Mouse (Mus musculus) left cerebral cortex, postnatal 36 days (tissue): Measurements from ENCODE around the gene Pcyox1. TPM values are rescaled to one million over a fixed set of nuclear protein-coding genes. Genes with fewer than 3 reads are reported as not detected.

ENCODE experiments used
- DNase-seq, 2 experiments: peaks; one replicate each; pipeline ENCODE4 v3.0.0; 2021 to 2022; ENCODE audit warnings: low spot score in 2 of 2, mixed read lengths in 1 of 2
- intact Hi-C: fragments of 180-260 bp; cut with DNase I; formaldehyde crosslinking; loops from one replicate; pipeline ENCODE4 v1.15.1; 2025
- total RNA-seq, 2 experiments: library from RNA; stranded (reverse); gene quantifications; 2 replicates each; pipeline ENCODE4 v1.2.3; 2021

Gene Pcyox1
- total RNA-seq: 100 to 1,000 TPM; 106 to 124 TPM

GRCm38 (mm10) chr6:86396581-86397256 is at the start of gene Pcyox1:
Pcyox1 (minus strand) TSS chr6:86397154.
- peak; percentile 86 for DNase-seq
- intact Hi-C loops: loop anchor here (2.0 kb wide), 1 partner anchor 26 kb away; the partner anchor contains the start of gene Snrpg

GRCm38 (mm10) chr6:86445551-86445950 is 48.6 kb upstream of the Pcyox1 start:
- intact Hi-C loops: no loop called here
- DNase-seq: no peak

DNA sequence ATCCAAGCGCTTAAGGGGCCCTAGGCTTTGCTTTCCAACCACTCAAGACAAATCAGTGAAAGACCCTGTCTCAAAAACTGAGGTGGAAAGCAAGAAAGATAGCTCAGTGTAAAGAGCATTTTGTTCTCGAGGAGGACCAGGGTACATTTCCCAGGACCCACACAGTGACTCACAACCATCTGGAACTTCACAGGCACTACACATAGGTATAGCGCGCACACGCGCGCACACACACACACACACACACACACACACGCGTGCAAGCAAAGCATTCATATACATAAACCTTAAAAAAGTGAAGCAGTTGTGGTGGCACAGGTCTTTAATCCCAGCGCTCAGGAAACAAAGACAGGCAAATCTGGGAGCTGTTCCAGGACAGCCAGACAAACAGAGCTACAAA is 44.6 kb upstream of the Pcyox1 start:
- DNase-seq: peak in 1 of 2 experiments; percentile 22
- intact Hi-C loops: no loop called here

DNA sequence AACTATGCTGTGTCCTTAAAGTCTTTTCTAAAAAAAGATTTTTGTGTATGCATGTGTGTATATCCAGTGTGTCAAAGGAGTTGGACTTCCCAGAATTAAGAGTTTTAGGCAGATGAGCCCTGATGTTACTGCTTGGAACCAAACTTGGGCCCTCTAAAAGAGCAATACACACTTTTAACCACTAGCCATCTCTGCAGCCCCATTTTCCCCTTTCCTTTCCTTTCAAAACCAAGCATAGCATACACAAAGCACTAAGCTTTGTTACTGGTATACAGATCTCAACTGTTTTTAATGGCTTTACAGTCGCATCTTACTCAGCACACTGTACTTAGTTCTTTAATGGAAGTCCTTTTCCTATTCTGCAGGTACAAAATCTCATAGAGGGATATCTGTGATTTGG is 42.6 kb upstream of the Pcyox1 start:
- intact Hi-C loops: loop anchor here (2.0 to 10.0 kb wide), 2 partner anchors 33 to 235 kb away; no protein-coding TSS in a partner anchor
- no peak for DNase-seq

DNA sequence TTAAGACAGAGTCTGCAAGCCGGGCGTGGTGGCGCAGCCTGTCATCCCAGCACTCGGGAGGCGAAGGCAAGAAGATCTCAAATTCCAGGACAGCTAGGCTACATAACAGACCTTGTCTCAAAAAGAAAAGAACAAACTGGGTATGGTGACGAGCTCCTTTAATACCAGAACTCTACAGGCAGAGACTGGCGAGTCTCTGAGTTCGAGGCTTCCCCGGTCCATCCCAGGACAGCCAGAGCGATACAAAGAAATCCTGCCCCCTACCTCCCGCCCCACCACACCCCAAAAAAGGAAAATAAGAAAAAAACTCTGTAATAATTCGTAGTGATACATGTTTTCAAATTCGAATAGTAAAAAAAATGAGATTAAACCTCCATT is 42.2 kb upstream of the Pcyox1 start:
- DNase-seq: no peak
- intact Hi-C loops: loop anchor here (2.0 to 10.0 kb wide), 2 partner anchors 34 to 236 kb away; no protein-coding TSS in a partner anchor

DNA sequence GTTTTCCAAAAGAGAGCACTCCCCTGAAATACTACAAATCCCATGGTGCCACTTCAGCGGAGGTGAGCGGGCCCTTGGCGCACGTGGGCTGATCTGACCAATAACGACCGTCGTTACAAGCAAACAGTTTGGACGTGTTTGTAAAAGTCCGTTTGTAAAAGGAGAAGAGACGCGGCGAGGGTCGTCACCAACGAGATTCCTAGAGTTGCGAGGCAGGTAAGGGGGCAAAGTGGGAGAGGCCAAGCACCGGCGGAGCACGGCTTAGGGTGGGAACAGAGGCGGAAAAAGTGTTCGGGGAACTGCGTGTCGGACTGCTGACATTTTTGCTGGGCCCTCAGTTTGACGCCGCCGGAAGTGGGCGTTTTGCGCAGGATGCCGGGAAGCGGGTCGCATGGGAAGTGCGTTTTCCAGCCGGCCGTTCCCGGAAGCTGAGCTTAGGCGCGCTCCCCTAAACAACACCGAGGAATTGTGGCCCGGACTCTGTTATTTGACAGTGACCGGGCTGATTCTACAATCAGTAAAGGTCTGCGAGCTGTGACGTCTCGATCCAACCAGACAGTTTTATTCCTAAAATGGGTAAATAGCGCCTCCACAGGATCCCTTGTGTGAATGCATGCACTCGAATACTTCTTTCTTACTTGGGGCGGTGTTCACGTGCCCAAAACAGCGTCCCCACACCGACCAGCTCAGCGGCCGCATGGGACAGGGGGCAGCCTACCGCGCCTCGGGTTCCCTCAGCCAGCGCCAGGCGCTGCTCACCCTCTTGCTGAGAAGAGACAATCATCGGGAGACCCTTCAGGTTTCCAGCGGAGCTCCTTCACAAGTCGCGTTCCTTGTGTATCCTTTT is 41.5 kb upstream of the Pcyox1 start, which contains the start of gene C87436:
C87436 (plus strand) TSS at position 103 of the 847 bp plus-strand sequence.
- DNase-seq: peak; percentile 98 to 99
- intact Hi-C loops: loop anchor here (2.0 to 10.0 kb wide), 2 partner anchors 34 to 236 kb away; no protein-coding TSS in a partner anchor

DNA sequence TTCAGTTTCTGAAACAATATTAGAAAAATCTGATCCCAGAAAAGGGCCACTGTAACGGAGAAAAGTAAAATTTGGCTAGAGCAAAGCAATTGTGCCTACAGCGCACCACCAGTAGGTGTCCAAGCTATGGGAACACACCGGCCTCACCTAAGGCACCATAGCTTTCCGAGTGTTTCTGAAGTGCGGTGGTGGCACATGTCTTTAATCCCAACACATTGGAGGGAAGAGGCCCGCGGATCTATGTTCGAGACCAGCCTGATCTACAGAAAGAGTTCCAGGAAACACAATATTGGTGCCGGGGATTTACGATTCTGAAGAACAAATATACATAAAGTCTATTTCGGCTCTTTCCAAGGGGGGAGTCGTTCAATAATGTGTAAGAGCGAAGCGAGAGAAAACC is 40.8 kb upstream of the Pcyox1 start:
- DNase-seq: peak; percentile 44 to 45
- intact Hi-C loops: loop anchor here (2.0 to 10.0 kb wide), 2 partner anchors 35 to 237 kb away; no protein-coding TSS in a partner anchor

GRCm38 (mm10) chr6:86433696-86434095 is 36.7 kb upstream of the Pcyox1 start:
- intact Hi-C loops: loop anchor here (10.0 kb wide), 1 partner anchor 241 kb away; no protein-coding TSS in a partner anchor
- DNase-seq: no peak

DNA sequence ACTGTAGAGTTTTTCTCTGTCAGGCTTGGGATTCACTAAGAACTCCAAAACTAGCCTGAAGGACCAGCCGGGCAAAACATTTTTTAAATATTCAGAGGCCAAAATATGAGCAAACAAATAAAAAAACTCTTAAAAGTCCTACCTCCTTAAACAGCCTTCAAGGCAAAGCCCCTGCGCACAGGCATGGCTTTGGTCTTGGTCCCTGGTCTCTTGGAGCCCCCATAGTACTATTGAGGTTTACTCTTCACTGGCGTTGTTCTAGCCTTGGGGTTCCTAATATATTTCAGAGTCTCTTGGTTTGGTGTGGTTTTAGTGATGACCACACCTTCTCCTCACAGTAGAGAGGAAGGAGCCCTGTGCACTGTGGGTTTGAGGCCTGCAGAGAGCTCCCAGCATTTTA is 34.6 kb upstream of the Pcyox1 start:
- no peak for DNase-seq
- intact Hi-C loops: loop anchor here (10.0 kb wide), 1 partner anchor 243 kb away; no protein-coding TSS in a partner anchor

DNA sequence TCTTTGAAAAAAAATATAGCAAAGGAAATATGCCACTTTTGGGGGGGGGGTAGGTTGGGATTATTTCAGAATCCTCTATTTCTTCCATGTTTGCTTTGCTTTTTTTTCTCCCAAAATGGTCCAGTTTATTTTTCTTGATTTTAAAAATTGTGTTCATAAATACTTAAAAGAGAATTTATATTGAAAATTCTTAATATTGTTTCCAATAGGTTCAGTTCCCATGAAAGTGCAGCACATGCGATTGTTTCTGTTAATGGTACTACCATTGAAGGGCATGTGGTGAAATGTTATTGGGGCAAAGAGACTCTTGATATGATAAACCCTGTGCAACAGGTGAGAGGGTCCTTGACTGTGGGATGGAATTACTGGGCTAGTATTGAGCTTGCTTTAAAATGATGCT is 29.4 kb upstream of the Pcyox1 start, which contains the start of gene Gm44790:
Gm44790 (plus strand) TSS at position 301 of the 400 bp plus-strand sequence.
- no peak for DNase-seq
- intact Hi-C loops: no loop called here

DNA sequence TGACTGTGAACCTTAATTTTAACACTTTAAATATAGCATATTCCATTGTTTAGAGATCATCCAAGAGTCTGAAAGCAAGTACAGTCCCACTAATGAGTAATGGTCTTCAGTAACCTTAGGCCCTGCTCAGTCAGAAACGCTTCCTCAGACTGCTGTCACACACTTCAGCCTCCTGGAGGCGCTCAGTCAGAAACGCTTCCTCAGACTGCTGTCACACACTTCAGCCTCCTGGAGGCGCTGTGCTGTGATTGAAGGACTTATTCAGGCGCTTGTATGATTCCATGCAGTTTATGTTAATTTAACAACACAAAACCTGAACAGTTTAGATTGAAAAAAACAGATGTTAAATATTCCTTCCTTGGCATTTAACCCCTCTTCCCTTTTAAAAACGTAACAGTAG is 23.5 kb upstream of the Pcyox1 start:
- intact Hi-C loops: no loop called here
- DNase-seq: no peak

GRCm38 (mm10) chr6:86419239-86419638 is 22.3 kb upstream of the Pcyox1 start:
- no peak for DNase-seq
- intact Hi-C loops: no loop called here

GRCm38 (mm10) chr6:86418711-86419110 is 21.8 kb upstream of the Pcyox1 start:
- intact Hi-C loops: no loop called here
- no peak for DNase-seq

- intact Hi-C loops: no loop called here
- DNase-seq: no peak
Observed at GRCm38 (mm10) chr6:86406306-86406705, 9.4 kb upstream of the Pcyox1 start.

- DNase-seq: no peak
- intact Hi-C loops: no loop called here
Observed at GRCm38 (mm10) chr6:86404996-86405395, 8.0 kb upstream of the Pcyox1 start.

DNA sequence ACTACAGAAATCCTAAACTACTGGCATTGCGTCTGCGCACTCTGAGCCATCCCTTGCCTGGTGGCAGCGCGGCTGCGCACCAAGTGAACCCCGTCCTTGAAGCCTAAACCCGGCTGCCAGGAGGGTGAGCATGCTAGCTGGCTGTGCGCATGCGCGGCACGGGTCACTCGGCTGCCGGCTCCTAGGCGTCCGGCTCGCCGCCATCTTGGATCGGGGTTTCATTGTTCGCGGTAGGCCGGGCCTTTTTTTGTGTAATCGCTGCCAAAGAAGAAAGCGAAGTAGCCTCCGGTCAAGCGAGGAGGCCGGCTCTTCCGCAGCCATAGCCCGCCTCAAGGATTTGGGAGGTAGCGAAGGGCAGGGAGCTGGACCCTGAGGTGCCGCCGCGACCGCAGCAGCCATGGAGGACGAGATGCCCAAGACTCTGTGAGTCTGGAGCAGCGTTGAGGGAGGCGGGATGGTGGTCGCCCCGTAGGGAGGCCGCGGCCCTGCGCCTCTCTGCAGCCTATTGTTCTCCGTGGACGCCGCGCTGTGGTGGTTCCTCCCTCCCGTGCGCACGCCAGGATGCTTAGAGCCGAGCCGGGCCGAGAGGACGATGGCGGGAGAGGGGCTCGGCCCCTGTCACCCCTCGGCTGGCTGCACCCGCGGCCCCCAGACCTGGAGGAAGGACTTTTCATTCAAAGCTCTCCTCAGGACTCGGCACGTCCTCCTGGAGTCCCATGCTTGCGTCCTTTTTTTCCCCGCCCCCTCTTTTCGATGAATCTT is 7.3 kb upstream of the Pcyox1 start, which contains the start of gene Tia1:
Tia1 (plus strand) TSS at position 120 of the 762 bp plus-strand sequence.
- intact Hi-C loops: no loop called here

GRCm38 (mm10) chr6:86403728-86404099 is 6.8 kb upstream of the Pcyox1 start:
- intact Hi-C loops: no loop called here
- peak; percentile 85 to 92 for DNase-seq

More for the DNA sequence above, 7.3 kb upstream of the Pcyox1 start, which contains the start of gene Tia1:
- DNase-seq: peak; percentile 97 to 99

- DNase-seq: no peak
- intact Hi-C loops: no loop called here
Observed at GRCm38 (mm10) chr6:86402681-86403607, 6.0 kb upstream of the Pcyox1 start.
